Comparison of ENCODE assay signal across 20 mouse cellular contexts in the genomic region with DNA sequence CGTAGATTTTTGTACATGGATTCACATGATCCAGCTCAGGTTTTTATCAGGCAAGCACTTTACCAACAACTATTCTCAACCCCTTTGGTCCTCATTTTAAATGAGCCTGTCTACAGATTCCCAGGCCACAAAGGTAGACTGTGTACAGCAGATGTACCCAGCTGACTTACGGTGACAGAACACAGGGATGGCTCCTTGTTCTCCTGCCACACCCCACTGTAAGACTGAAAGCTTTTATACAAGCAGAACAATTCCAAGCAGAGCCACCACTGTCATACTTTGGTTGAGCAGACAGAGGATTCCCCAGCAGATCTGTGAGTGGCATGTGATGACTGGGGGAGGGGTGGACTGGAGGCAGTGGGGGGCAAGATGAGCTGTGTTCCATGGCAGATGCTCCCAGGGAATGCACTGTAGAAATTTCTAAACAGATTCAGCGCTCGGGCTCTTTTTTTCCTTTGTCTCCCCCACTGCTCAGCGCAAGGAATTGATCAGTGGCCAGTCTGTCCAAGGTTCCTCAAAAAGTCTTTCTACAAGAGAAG. TPM values are rescaled to one million over a fixed set of nuclear protein-coding genes. Genes with fewer than 3 reads are reported as not detected.
DNase-seq lines count a peak whose midpoint lies in the region; ATAC-seq lines count a peak whose summit lies in the region.
"Had no signal": no experiment of that assay in that cellular context is flagged by ENCODE, and none has a peak within 500 bp of the region (broad histone marks: within the 10 kb centered on the region; RNA-seq: fewer than 3 reads in every experiment).

No protein-coding gene starts in this region.

- H3K27ac ChIP-seq in hindbrain, embryonic 12.5 days = no peak overlapping the region
- H3K27ac ChIP-seq: embryonic facial prominence, embryonic 15.5 days; limb, embryonic 13.5 days; liver, embryonic 15.5 days; neural tube, embryonic 15.5 days had no signal

- H3K9me3 ChIP-seq in hindbrain, embryonic 12.5 days (replicated peaks) = no peaks in the 10 kb centered on the region
- H3K9me3 ChIP-seq: embryonic facial prominence, embryonic 15.5 days; limb, embryonic 13.5 days; liver, embryonic 15.5 days; neural tube, embryonic 15.5 days had no signal

- H3K4me1 ChIP-seq in hindbrain, embryonic 12.5 days = peaks cover 4% of the 10 kb centered on the region; the same call in 1 of the 2 replicates
- H3K4me1 ChIP-seq: embryonic facial prominence, embryonic 15.5 days; limb, embryonic 13.5 days; liver, embryonic 15.5 days; neural tube, embryonic 15.5 days had no signal

- no peak overlapping the region for H3K4me3 ChIP-seq in hindbrain, embryonic 12.5 days
- H3K4me3 ChIP-seq: embryonic facial prominence, embryonic 15.5 days; limb, embryonic 13.5 days; liver, embryonic 15.5 days; myocyte; neural tube, embryonic 15.5 days had no signal

- H3K27me3 ChIP-seq in hindbrain, embryonic 12.5 days = no peaks in the 10 kb centered on the region
- H3K27me3 ChIP-seq: embryonic facial prominence, embryonic 15.5 days; limb, embryonic 13.5 days; liver, embryonic 15.5 days; neural tube, embryonic 15.5 days had no signal

- no peak overlapping the region for H3K9ac ChIP-seq in hindbrain, embryonic 12.5 days
- H3K9ac ChIP-seq: embryonic facial prominence, embryonic 15.5 days; limb, embryonic 13.5 days; liver, embryonic 15.5 days; neural tube, embryonic 15.5 days had no signal

- no peak overlapping the region for H3K4me2 ChIP-seq in hindbrain, embryonic 12.5 days (replicated peaks)
- H3K4me2 ChIP-seq: embryonic facial prominence, embryonic 15.5 days; limb, embryonic 13.5 days; liver, embryonic 15.5 days; neural tube, embryonic 15.5 days had no signal

- peak; percentile 47 for DNase-seq in layer of hippocampus, adult 11-12 months (ENCODE audit: low spot score)
- no peak for DNase-seq in layer of hippocampus, adult 9-10 months (ENCODE audit: low spot score)
- peak; percentile 24 for DNase-seq in brain, adult 2 months (ENCODE audit: low read depth, low spot score)
- DNase-seq in layer of hippocampus, adult 9-11 months = peak; percentile 65
- DNase-seq in MN1 (ENCODE audit: low spot score) = no peak
- DNase-seq: adrenal gland, postnatal 36 days; cerebellum, adult 9-11 months; embryo, embryonic 11 days; gastrocnemius, postnatal 14 days; kidney, adult 2 months; kidney, postnatal 25 days; thymus, adult 18-20 months had no signal

- WGBS in hindbrain, embryonic 12.5 days = 76% methylated on average over 5 of the region's 5 CpGs

- 0 out of 2 replicates have a peak, but pooled peaks cover 5% of the 10 kb centered on the region for H3K36me3 ChIP-seq in hindbrain, embryonic 12.5 days
- H3K36me3 ChIP-seq: embryonic facial prominence, embryonic 15.5 days; liver, embryonic 15.5 days had no signal

- peak; percentile 68 for ATAC-seq in hindbrain, embryonic 12.5 days (ENCODE audit: low FRiP score)
- no peak for ATAC-seq in erythroblast, adult 5-6 weeks (replicated peaks; ENCODE audit: low FRiP score, poor library complexity, severe bottlenecking)
- ATAC-seq: lung, postnatal 0 days had no signal

RNA-seq across cellular contexts. Expression of gene Insig2, which starts 35.6 kb away (rescaled TPM):
- 29.2 and 29.4 TPM in 2 replicates for polyA plus RNA-seq in hindbrain, embryonic 12.5 days (2016; fragmentation: Nextera tagmentation; extraction: Ambion mirVana)
- 6.3 TPM in 2 replicates for total RNA-seq in erythroblast, adult 5-6 weeks (2015; ENCODE audit: low replicate concordance)
- 2.9 and 13.6 TPM in 2 replicates for total RNA-seq in erythroblast, adult 5-6 weeks (2017; ENCODE audit: low replicate concordance)

Comparison
In these comparisons a context has a peak if more than half of its experiments do, and no peak if none do; other contexts are left out.
1. DNase-seq: peak in layer of hippocampus, adult 11-12 months (single experiment), brain, adult 2 months (single experiment) and layer of hippocampus, adult 9-11 months (single experiment); none in layer of hippocampus, adult 9-10 months (single experiment) and MN1 (single experiment).